Mouse (Mus musculus) intestine, postnatal 0 days (tissue): ENCODE measurements around the gene Npcd. TPM values are rescaled to one million over a fixed set of nuclear protein-coding genes. Genes with fewer than 3 reads are reported as not detected.

Experiments
- ATAC-seq: fragments of 200-750 bp; cut with Nextera tagmentation; 2 replicates; pipeline ENCODE4 v1.8.0; 2017; ENCODE audit warnings: mild to moderate bottlenecking, moderate TSS enrichment, moderate library complexity
- H3K27ac ChIP-seq: fragments of 300-500 bp; sonication (generic); 2 replicates; pipeline ENCODE4 v1.5.1; 2014; ENCODE audit warnings: mild to moderate bottlenecking, low read depth, low read length, moderate library complexity
- H3K27me3 ChIP-seq: fragments of 300-500 bp; sonication (generic); replicated peaks from 2 replicates; pipeline ENCODE4 v1.6.1; 2014; ENCODE audit warnings: low read length, mixed read lengths; ENCODE audit not compliant: control insufficient read depth, insufficient read depth
- H3K36me3 ChIP-seq: fragments of 300-500 bp; sonication (generic); 2 replicates; pipeline ENCODE4 v1.6.1; 2014; ENCODE audit warnings: mild to moderate bottlenecking, moderate library complexity; ENCODE audit not compliant: control insufficient read depth, insufficient read depth
- H3K4me1 ChIP-seq: fragments of 300-500 bp; sonication (generic); replicated peaks from 2 replicates; pipeline ENCODE4 v1.6.1; 2014; ENCODE audit warnings: antibody characterized with exemption, low read length, mixed read lengths; ENCODE audit not compliant: control insufficient read depth, insufficient read depth
- H3K4me2 ChIP-seq: fragments of 300-500 bp; sonication (generic); replicated peaks from 2 replicates; pipeline ENCODE4 v1.6.1; 2014; ENCODE audit warnings: low read depth, mild to moderate bottlenecking, moderate library complexity
- H3K4me3 ChIP-seq: fragments of 300-500 bp; sonication (generic); 2 replicates; pipeline ENCODE4 v1.5.1; 2014; ENCODE audit warnings: low read depth, low read length
- H3K9ac ChIP-seq: fragments of 300-500 bp; sonication (generic); 2 replicates; pipeline ENCODE4 v1.6.1; 2014; ENCODE audit warnings: mild to moderate bottlenecking, low read depth, low read length
- H3K9me3 ChIP-seq: fragments of 300-500 bp; sonication (generic); 2 replicates; pipeline ENCODE4 v1.6.1; 2016; ENCODE audit warnings: mixed run types; ENCODE audit not compliant: control insufficient read depth
- CTCF ChIP-seq: sonication (generic); IDR thresholded peaks from 2 replicates; pipeline ENCODE4 v1.5.1; 2016; ENCODE audit warnings: low read depth, mild to moderate bottlenecking, control low read depth, antibody characterized with exemption, moderate library complexity
- WGBS: fragments of 180-500 bp; shearing (Covaris S2); extraction: QIAGEN DNeasy Blood & Tissue Kit; methylation state at CpG from one replicate; pipeline ENCODE4 v1.1.7; 2014; 5-methylcytosine and 5-hydroxymethylcytosine counted together
- polyA plus RNA-seq: library from polyadenylated mRNA; unstranded; fragments of >200 nt; fragmentation: Nextera tagmentation; extraction: Ambion mirVana; gene quantifications from 2 replicates; pipeline ENCODE4 v1.2.1, GENCODE M21; 2015

Gene Npcd
- polyA plus RNA-seq, 1 experiment from 2014 or later = not detected

DNA sequence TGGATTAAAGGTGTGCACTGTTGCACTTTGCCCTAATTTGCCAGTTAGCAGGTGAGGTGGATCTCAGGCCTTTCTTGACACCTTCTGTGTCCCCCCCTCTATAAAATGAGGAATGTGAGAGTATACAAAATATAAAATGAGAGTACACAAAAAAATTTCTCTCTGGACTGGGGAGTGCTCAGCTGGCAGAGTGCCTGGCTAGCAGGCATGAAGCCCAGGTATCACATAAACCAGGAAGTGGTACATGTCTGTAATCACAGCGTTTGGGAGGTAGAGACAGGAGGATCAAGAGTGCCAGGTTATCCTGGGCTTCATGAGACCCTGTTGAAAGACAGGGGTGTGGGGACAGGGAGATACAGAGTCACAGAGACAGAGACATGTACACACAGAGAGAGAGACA lies 27.0 kb downstream of the Npcd start:
- Histone ChIP-seq H3K4me2 (no peak overlapping the region), H3K27ac (no peak overlapping the region), H3K9me3 (no peaks in the 10 kb centered on the region), H3K9ac (no peak overlapping the region), H3K36me3 (no peaks in the 10 kb centered on the region), H3K4me3 (no peak overlapping the region), H3K4me1 (no peaks in the 10 kb centered on the region; the same call in 1 of the 2 replicates), H3K27me3 (peaks cover 51% of the 10 kb centered on the region)
- TF ChIP-seq CTCF = no peak
- no peak for ATAC-seq
- WGBS = 20% methylated on average over 1 of the region's 1 CpGs

DNA sequence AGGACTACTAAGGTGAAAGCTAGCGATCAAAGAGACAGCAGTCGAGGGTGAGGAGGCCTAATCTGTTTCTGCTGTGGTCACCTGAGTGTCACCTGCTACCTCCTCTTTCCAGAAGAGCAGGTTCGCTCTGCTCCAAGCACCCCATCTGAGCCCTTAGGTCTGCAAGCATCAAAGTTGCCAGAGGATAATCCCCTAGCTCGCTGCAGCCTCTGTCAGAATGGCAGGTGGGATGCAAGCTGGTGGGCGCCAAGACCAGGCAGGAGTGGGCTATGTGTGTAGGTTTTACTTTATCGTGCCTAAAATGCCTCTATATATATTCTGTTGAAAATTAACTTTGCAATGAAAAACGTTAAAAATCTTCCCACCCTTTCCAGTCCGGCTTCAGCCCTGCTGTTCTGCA lies 28.8 kb downstream of the Npcd start:
- TF ChIP-seq CTCF = no peak
- no peaks in the 10 kb centered on the region for H3K9me3 ChIP-seq
- 23% methylated on average over 8 of the region's 8 CpGs for WGBS
- no peaks in the 10 kb centered on the region for H3K36me3 ChIP-seq
- peaks cover 58% of the 10 kb centered on the region for H3K27me3 ChIP-seq
- no peak overlapping the region for H3K4me3 ChIP-seq
- H3K4me2 ChIP-seq = peak overlapping the region; percentile 96; the same call in 1 of the 2 replicates
- no peak overlapping the region for H3K9ac ChIP-seq
- no peaks in the 10 kb centered on the region; the same call in 1 of the 2 replicates for H3K4me1 ChIP-seq
- H3K27ac ChIP-seq = no peak overlapping the region
- ATAC-seq = no peak

DNA sequence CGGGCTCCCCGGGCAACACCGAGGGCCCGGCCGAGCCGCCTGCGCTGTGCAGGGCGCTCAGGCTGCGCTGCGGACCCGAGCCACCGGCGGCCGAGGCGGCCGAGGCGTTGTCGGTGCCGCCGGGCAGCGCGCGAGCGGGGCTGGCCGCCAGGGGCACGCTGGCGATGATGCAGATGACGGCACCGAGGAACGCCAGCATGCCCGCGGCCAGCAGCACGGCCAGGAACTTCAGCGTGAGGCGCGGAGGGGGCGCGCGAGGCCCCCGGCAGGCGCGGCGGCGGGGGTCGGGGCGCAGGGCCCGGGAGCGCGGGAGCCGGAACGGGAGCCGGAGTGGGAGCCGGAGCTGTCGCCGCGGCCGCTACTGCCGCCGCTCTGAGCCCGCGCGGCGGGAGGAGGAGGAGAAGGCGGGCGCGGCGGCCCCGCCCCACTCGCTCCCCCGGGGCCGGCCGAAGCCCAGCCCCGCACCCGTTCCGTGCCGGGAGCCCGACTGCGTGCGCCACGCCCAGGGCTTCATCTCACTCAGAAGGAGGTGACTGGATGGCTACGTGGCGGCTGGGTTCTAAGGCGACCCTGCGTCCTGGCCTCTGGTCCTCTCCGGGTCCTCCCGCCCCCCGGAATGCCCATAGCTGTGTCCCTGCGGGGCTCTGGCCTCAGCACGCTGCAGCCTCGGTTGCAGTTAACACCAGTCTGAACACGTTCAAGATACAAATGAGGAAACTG lies 29.5 kb downstream of the Npcd start, which contains the start of gene Nptxr:
Nptxr (minus strand) TSS at position 415 of the 720 bp plus-strand sequence.
- peak within 1 kb of the TSS; percentile 58 for H3K4me3 ChIP-seq
- no peak within 1 kb of the TSS for H3K27ac ChIP-seq
- TF ChIP-seq CTCF = no peak; the same call in 1 of the 2 replicates
- no peaks in the 10 kb centered on the region for H3K9me3 ChIP-seq
- H3K9ac ChIP-seq = peak within 1 kb of the TSS; percentile 45; the same call in 1 of the 2 replicates
- no peaks in the 10 kb centered on the region for H3K36me3 ChIP-seq
- ATAC-seq = peak; percentile 48; the same call in 1 of the 2 replicates
- under 1% methylated on average over 84 of the region's 91 CpGs for WGBS
- peak within 1 kb of the TSS; percentile 96 for H3K4me2 ChIP-seq
- H3K27me3 ChIP-seq = peaks cover 61% of the 10 kb centered on the region
- no peaks in the 10 kb centered on the region; the same call in 1 of the 2 replicates for H3K4me1 ChIP-seq

DNA sequence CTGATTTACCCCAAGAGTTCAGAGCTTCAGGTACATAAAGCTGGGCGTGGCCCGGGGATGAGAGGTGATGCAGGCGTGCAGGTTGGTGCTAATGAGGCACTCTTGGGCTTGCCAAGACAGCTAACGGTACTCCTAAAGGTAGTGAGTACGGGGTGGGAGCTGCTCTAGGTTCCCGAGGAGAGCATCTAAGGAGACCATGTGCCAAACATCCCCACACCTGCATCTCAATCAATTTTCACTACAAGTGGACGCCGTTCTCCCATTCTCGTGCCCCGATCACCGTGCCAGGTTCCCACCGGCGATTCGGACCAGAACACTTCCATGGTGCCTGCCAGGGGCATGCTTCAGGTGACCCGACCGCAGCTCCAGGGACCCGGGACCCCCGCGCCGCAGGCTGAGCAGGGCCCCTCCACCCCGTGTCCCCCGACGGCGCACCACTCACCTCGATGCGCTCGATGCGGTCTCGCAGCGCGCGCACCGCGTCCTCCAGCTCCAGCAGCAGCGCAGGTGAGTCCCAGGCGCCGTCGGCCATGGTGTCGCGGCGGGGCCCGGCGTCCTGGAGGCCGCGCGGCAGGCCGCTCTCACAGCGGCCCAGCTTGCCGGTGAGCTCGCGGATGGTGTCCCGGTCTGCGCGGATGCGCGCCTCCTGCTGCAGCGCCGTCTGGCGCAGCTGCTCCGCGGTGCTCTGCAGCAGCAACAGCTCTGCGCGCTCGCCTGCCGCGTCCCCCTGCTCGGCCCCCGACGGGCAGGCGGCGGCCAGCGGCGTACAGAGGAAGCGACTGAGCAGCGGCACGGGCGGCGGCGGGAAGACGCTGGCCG lies 30.3 kb downstream of the Npcd start:
- Histone ChIP-seq H3K36me3 (no peaks in the 10 kb centered on the region), H3K27ac (no peak overlapping the region), H3K4me2 (peak overlapping the region; percentile 96), H3K4me1 (no peaks in the 10 kb centered on the region; the same call in 1 of the 2 replicates), H3K9me3 (no peaks in the 10 kb centered on the region), H3K27me3 (peaks cover 61% of the 10 kb centered on the region), H3K9ac (peak overlapping the region; percentile 45; the same call in 1 of the 2 replicates), H3K4me3 (peak overlapping the region; percentile 58)
- 6% methylated on average over 79 of the region's 81 CpGs for WGBS
- peak; percentile 31; the same call in 1 of the 2 replicates for ATAC-seq
- TF ChIP-seq CTCF = peak; percentile 44

DNA sequence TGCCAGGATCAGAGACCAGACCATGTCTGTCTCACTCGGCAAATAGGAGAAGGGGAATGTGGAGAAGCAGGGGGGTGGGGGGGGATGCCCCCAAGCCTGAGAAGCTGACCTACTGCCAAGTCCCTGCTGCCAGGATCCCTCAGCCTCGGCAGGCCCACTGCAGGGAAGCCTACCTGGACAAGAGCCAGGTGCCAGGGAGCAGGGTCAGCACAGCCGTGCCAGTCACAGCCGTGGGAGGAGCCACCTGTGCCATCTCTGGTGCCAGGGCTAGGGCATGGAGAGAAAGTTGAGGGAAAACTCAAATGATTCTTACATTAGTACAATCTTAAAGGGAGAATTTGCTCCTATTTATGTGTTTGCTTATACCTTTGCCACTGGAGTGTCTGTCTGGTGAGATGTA lies 31.7 kb downstream of the Npcd start:
- Histone ChIP-seq H3K27me3 (peaks cover 56% of the 10 kb centered on the region), H3K27ac (no peak overlapping the region)
- 76% methylated on average over 4 of the region's 4 CpGs for WGBS

DNA sequence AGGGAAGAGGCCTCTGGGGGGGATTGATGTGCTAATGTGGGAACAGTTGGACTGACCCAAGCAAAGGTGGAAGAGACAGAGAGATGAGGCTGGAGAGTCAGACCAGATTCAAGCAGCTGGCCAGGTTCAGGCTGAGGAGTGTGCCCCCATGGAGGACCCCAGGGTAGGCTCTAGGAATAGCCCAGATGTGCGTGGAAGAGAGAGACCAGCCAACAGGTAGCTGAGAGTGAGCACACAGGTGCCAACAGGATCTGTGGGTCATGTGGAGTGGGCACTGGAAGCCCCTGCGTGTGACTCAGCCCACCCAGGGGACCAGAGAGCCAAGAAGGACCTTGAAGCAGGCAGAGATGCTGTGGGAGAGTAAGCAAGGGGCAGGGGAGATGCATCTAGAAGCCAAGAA lies 32.4 kb downstream of the Npcd start:
- no peak overlapping the region for H3K4me2 ChIP-seq
- no peaks in the 10 kb centered on the region for H3K36me3 ChIP-seq
- H3K9ac ChIP-seq = no peak overlapping the region
- ATAC-seq = no peak
- H3K27me3 ChIP-seq = peaks cover 51% of the 10 kb centered on the region
- no peak for TF ChIP-seq CTCF
- H3K4me1 ChIP-seq = no peaks in the 10 kb centered on the region; the same call in 1 of the 2 replicates
- no peaks in the 10 kb centered on the region for H3K9me3 ChIP-seq
- H3K27ac ChIP-seq = no peak overlapping the region
- no peak overlapping the region for H3K4me3 ChIP-seq
- WGBS = 57% methylated on average over 2 of the region's 2 CpGs

More for the DNA sequence above, 31.7 kb downstream of the Npcd start:
- H3K4me1 ChIP-seq = no peaks in the 10 kb centered on the region; the same call in 1 of the 2 replicates
- H3K9ac ChIP-seq = no peak overlapping the region
- no peaks in the 10 kb centered on the region for H3K36me3 ChIP-seq
- H3K4me2 ChIP-seq = no peak overlapping the region
- no peaks in the 10 kb centered on the region for H3K9me3 ChIP-seq
- no peak for TF ChIP-seq CTCF
- H3K4me3 ChIP-seq = no peak overlapping the region
- no peak for ATAC-seq
